Mouse (Mus musculus) cerebellum, adult 8-10 months (tissue): ENCODE measurements around the gene Tenm1.

Experiments used
- DNase-seq: peaks from one replicate; pipeline ENCODE4 v3.0.0; 2022

The Tenm1 gene

GRCm38 (mm10) chrX:43428855-43429263, at the start of gene Tenm1:
Tenm1 (minus strand) TSS chrX:43429126.
- peak; percentile 68 for DNase-seq

- DNase-seq, result no peak
These were observed 38.4 kb upstream of the Tenm1 start for GRCm38 (mm10) chrX:43467311-43467710.

GRCm38 (mm10) chrX:43430581-43430980, 1.7 kb upstream of the Tenm1 start:
- peak; percentile 30 for DNase-seq

GRCm38 (mm10) chrX:43429982-43430531, 1.1 kb upstream of the Tenm1 start:
- DNase-seq, result peak; percentile 42

- no peak for DNase-seq
These were observed 411 bp upstream of the Tenm1 start for GRCm38 (mm10) chrX:43429337-43429736.

- DNase-seq, result peak; percentile 41
These were observed 963 bp downstream of the Tenm1 start for GRCm38 (mm10) chrX:43427961-43428365.

GRCm38 (mm10) chrX:43427111-43427510, 1.8 kb downstream of the Tenm1 start:
- DNase-seq, result peak; percentile 61

GRCm38 (mm10) chrX:43397957-43398356, 31.0 kb downstream of the Tenm1 start:
- no peak for DNase-seq

GRCm38 (mm10) chrX:43388106-43388505, 40.8 kb downstream of the Tenm1 start:
- DNase-seq, result no peak

- DNase-seq, result no peak
These were observed 56.4 kb downstream of the Tenm1 start for GRCm38 (mm10) chrX:43372526-43372925.

- peak; percentile 40 for DNase-seq
These were observed 109.6 kb downstream of the Tenm1 start for GRCm38 (mm10) chrX:43319351-43319750.

GRCm38 (mm10) chrX:43317801-43318520, 111.0 kb downstream of the Tenm1 start:
- DNase-seq, result peak; percentile 37

- no peak for DNase-seq
These were observed 193.1 kb downstream of the Tenm1 start for GRCm38 (mm10) chrX:43235844-43236243.

GRCm38 (mm10) chrX:43205003-43205402, 223.9 kb downstream of the Tenm1 start:
- DNase-seq, result no peak

- no peak for DNase-seq
These were observed 226.6 kb downstream of the Tenm1 start for GRCm38 (mm10) chrX:43202249-43202783.

GRCm38 (mm10) chrX:43182975-43183374, 246.0 kb downstream of the Tenm1 start:
- peak; percentile 53 for DNase-seq

- no peak for DNase-seq
These were observed 277.4 kb downstream of the Tenm1 start for GRCm38 (mm10) chrX:43151561-43151960.

GRCm38 (mm10) chrX:43129696-43130095, 299.2 kb downstream of the Tenm1 start:
- DNase-seq, result peak; percentile 34

- peak; percentile 80 for DNase-seq
These were observed 306.4 kb downstream of the Tenm1 start for GRCm38 (mm10) chrX:43122491-43122890.

- DNase-seq, result peak; percentile 26
These were observed 306.9 kb downstream of the Tenm1 start for GRCm38 (mm10) chrX:43122001-43122400.

- no peak for DNase-seq
These were observed 442.8 kb downstream of the Tenm1 start for GRCm38 (mm10) chrX:42986100-42986499.

- no peak for DNase-seq
These were observed 455.4 kb downstream of the Tenm1 start for GRCm38 (mm10) chrX:42973562-42973961.

GRCm38 (mm10) chrX:42967611-42968010, 461.3 kb downstream of the Tenm1 start:
- DNase-seq, result no peak

- DNase-seq, result peak; percentile 15
These were observed 567.2 kb downstream of the Tenm1 start for GRCm38 (mm10) chrX:42861731-42862130.
